ENCODE assay signal across 18 mouse cellular contexts in genomic region chr5:111635092-111635491, GRCm38 (mm10).
"Had no signal": no experiment of that assay in that cellular context is flagged by ENCODE, and none has a peak within 500 bp of the region (broad histone marks: within the 10 kb centered on the region; RNA-seq: fewer than 3 reads in every experiment).

No protein-coding gene starts in this region.

- ATAC-seq: liver, postnatal 0 days had no signal

- H3K9me3 ChIP-seq: kidney, embryonic 15.5 days; lung, embryonic 15.5 days; stomach, embryonic 15.5 days had no signal

- H3K27ac ChIP-seq: kidney, embryonic 15.5 days; left cerebral cortex, adult 2 months; liver, embryonic 13.5 days; lung, embryonic 15.5 days; macrophage; neural tube, embryonic 12.5 days; stomach, embryonic 15.5 days had no signal

- DNase-seq: kidney, adult 2 months; kidney, postnatal 14 days; liver; liver, embryonic 13.5 days; liver, postnatal 0 days; lung, postnatal 14 days; midbrain, embryonic 14.5 days; retina, postnatal 1 day; right cerebral cortex, postnatal 4 days; spleen, adult 18-20 months; thymus, adult 2 months; thymus, postnatal 25 days had no signal

- H3K4me3 ChIP-seq: kidney, embryonic 15.5 days; left cerebral cortex, adult 2 months; liver, embryonic 13.5 days; lung, embryonic 15.5 days; neural tube, embryonic 12.5 days; stomach, embryonic 15.5 days had no signal

- H3K36me3 ChIP-seq: kidney, embryonic 15.5 days; liver, embryonic 13.5 days; lung, embryonic 15.5 days; neural tube, embryonic 12.5 days; stomach, embryonic 15.5 days had no signal
